Mouse (Mus musculus) kidney, postnatal 0 days (tissue): ENCODE data around the gene Dcakd. TPM values are rescaled to one million over a fixed set of nuclear protein-coding genes. Genes with fewer than 3 reads are reported as not detected.
A peak's percentile ranks its signal among the peaks of the same experiment; 100 is the strongest.

ENCODE experiments used
- ATAC-seq: fragments of 200-750 bp; cut with Nextera tagmentation; replicated peaks from 2 replicates; pipeline ENCODE4 v1.8.0; 2017; ENCODE audit warnings: low read depth, moderate number of reproducible peaks, moderate TSS enrichment, moderate library complexity; ENCODE audit not compliant: low FRiP score
- DNase-seq: peaks from one replicate; pipeline ENCODE4 v3.0.0-alpha.2; 2016; ENCODE audit warnings: low spot score
- H3K27ac ChIP-seq: fragments of 300-500 bp; sonication (generic); 2 replicates; pipeline ENCODE4 v1.5.1; 2014; ENCODE audit warnings: mild to moderate bottlenecking
- H3K27me3 ChIP-seq: fragments of 300-500 bp; sonication (generic); 2 replicates; pipeline ENCODE4 v1.6.1; 2014; ENCODE audit warnings: low read length, mixed read lengths; ENCODE audit not compliant: insufficient read depth
- H3K36me3 ChIP-seq: fragments of 300-500 bp; sonication (generic); 2 replicates; pipeline ENCODE4 v1.6.1; 2014; ENCODE audit warnings: low read length, mixed read lengths; ENCODE audit not compliant: insufficient read depth
- H3K4me1 ChIP-seq: fragments of 300-500 bp; sonication (generic); replicated peaks from 2 replicates; pipeline ENCODE4 v1.6.1; 2014; ENCODE audit warnings: antibody characterized with exemption, low read length, mixed read lengths; ENCODE audit not compliant: insufficient read depth
- H3K4me2 ChIP-seq: fragments of 300-500 bp; sonication (generic); 2 replicates; pipeline ENCODE4 v1.6.1; 2014; ENCODE audit warnings: mild to moderate bottlenecking, low read length, moderate library complexity, mixed read lengths
- H3K4me3 ChIP-seq: fragments of 300-500 bp; sonication (generic); replicated peaks from 2 replicates; pipeline ENCODE4 v1.5.1; 2014; ENCODE audit warnings: low read depth, low read length
- H3K9ac ChIP-seq: fragments of 300-500 bp; sonication (generic); 2 replicates; pipeline ENCODE4 v1.6.1; 2014; ENCODE audit warnings: low read depth, low read length
- H3K9me3 ChIP-seq: fragments of 300-500 bp; sonication (generic); replicated peaks from 2 replicates; pipeline ENCODE4 v1.6.1; 2016; ENCODE audit warnings: low read length, inconsistent platforms, mixed read lengths
- CTCF ChIP-seq: IDR thresholded peaks from 2 replicates; pipeline ENCODE4 v1.5.1; 2016; ENCODE audit warnings: antibody characterized with exemption, low read depth, mild to moderate bottlenecking, moderate library complexity
- WGBS: fragments of 180-500 bp; shearing (Covaris S2); extraction: QIAGEN DNeasy Blood & Tissue Kit; methylation state at CpG from one replicate; pipeline ENCODE4 v1.1.7; 2014; 5-methylcytosine and 5-hydroxymethylcytosine counted together
- polyA plus RNA-seq: library from polyadenylated mRNA; unstranded; fragments of >200 nt; fragmentation: Nextera tagmentation; extraction: Ambion mirVana; gene quantifications from 2 replicates; pipeline ENCODE4 v1.2.1, GENCODE M21; 2015

Dcakd gene
- polyA plus RNA-seq, 1 experiment from 2014 or later, result 103 TPM

DNA sequence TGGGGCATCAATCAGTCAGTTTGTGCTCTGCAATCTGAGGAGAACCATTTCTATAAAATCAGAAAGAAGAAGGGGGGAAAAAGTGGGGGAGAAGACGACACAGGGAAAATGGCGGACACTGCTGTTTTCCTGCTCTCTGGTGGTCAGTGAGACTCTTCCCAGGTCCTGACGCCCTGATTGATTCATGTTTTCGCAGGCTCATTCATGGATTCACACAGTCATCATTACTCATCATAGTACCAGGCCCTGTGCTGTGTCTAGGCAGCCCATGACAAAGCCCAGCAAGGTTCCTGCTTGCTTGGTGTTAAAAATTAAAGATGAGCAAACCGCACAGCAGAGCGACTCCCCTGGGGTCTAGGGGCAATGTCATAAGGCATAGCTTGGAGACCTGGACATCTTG, 69.7 kb downstream of the Dcakd start:
- H3K27ac ChIP-seq, result no peak overlapping the region
- no peak for DNase-seq

DNA sequence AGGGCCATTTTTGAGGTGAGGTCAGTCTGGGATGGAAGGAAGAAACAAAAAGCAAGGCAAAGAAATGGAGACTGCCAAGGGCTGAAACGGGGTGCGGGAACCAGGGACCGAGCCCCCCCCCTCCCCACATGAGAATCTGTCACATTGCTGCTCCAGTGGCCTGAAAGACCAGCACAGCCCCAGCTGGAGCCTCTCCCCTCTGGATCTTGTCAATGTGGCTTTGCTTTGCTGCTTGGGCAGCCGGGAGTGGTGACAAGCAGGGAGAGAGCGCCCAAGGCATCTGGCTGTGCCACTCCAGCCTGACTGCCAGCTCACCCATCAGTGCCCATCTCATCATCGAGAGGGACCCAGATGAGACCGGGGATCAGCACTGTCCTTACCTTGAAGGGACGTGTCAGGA, 70.4 kb downstream of the Dcakd start:
- no peak overlapping the region for H3K27ac ChIP-seq
- WGBS, result 87% methylated on average over 8 of the region's 8 CpGs

More for the DNA sequence above, 69.7 kb downstream of the Dcakd start:
- 87% methylated on average over 6 of the region's 6 CpGs for WGBS
- ATAC-seq, result no peak
- Histone ChIP-seq H3K9ac (no peak overlapping the region), H3K4me1 (peaks cover 3% of the 10 kb centered on the region; the same call in 1 of the 2 replicates), H3K36me3 (no peaks in the 10 kb centered on the region), H3K4me2 (no peak overlapping the region), H3K9me3 (no peaks in the 10 kb centered on the region), H3K4me3 (no peak overlapping the region), H3K27me3 (peaks cover 5% of the 10 kb centered on the region; the same call in 1 of the 2 replicates)
- no peak for TF ChIP-seq CTCF

DNA sequence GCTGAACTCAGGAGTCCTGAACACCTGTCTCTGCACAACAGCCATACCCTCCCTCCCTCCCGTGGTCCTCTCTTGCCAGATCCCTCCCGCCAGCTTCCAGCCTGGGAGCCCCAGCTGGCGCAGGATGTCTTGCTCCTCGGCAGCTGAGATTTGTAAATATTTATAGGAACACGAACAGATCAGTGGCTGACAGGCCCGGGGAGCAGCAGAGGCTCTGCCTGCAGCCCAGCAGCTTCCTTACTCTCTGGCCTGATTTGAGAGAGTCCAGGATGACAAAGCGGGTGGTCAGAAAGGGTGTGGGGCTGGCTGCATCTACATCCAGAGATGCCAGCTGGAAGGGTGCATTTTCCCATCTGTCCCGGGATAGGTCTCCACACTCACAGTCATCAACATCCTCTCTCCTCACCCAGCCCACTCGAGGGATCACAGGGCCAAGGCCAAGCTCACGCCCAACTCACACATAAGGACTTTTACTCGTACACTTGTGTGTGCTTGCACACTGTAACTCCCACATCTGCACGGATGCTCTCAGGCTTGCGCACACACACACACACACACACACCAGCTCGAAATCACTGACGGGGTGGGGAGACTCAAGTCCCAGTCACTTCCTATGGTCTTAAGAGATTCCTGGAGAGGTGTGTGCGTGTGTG, 71.0 kb downstream of the Dcakd start:
- DNase-seq (peak; percentile 31), ATAC-seq (no peak)
- H3K27ac ChIP-seq, result no peak overlapping the region
- no peaks in the 10 kb centered on the region for H3K36me3 ChIP-seq
- H3K9me3 ChIP-seq, result no peaks in the 10 kb centered on the region
- no peak for TF ChIP-seq CTCF
- H3K4me2 ChIP-seq, result no peak overlapping the region
- H3K27me3 ChIP-seq, result peaks cover 5% of the 10 kb centered on the region; the same call in 1 of the 2 replicates
- H3K4me3 ChIP-seq, result no peak overlapping the region
- H3K4me1 ChIP-seq, result no peaks in the 10 kb centered on the region
- WGBS, result 52% methylated on average over 16 of the region's 16 CpGs
- no peak overlapping the region for H3K9ac ChIP-seq

More for the DNA sequence above, 70.4 kb downstream of the Dcakd start:
- no peak for TF ChIP-seq CTCF
- Histone ChIP-seq H3K4me2 (no peak overlapping the region), H3K9ac (no peak overlapping the region), H3K4me1 (no peaks in the 10 kb centered on the region), H3K9me3 (no peaks in the 10 kb centered on the region), H3K4me3 (no peak overlapping the region), H3K27me3 (peaks cover 5% of the 10 kb centered on the region; the same call in 1 of the 2 replicates), H3K36me3 (no peaks in the 10 kb centered on the region)
- DNase-seq (no peak), ATAC-seq (no peak)

DNA sequence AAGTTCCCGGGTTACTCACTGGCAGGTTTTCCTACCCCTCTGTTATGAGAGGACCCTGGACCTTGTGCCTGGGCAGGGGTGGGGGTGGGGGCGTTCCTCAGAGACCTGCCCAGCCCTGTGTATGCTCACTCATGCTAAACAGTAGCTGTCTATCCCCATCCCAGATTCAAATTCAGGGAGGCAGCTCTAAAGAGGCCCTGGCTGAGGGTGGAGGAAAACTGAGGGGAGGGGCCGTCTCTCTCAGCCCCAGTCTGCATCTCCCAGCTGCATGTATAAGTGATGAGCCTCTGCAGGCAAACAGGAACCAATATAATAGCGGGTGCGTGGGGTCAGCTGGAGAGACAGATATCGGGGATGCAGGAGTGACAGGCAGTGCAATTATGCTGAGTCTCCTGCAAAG, 75.2 kb downstream of the Dcakd start:
- DNase-seq (no peak), ATAC-seq (peak; percentile 52; the same call in 1 of the 2 replicates)
- Histone ChIP-seq H3K4me1 (peaks cover 3% of the 10 kb centered on the region; the same call in 1 of the 2 replicates), H3K27me3 (peaks cover 14% of the 10 kb centered on the region; the same call in 1 of the 2 replicates), H3K9ac (no peak overlapping the region), H3K4me3 (no peak overlapping the region), H3K36me3 (no peaks in the 10 kb centered on the region), H3K27ac (no peak overlapping the region), H3K9me3 (no peaks in the 10 kb centered on the region), H3K4me2 (no peak overlapping the region)
- 26% methylated on average over 6 of the region's 6 CpGs for WGBS
- TF ChIP-seq CTCF, result no peak

DNA sequence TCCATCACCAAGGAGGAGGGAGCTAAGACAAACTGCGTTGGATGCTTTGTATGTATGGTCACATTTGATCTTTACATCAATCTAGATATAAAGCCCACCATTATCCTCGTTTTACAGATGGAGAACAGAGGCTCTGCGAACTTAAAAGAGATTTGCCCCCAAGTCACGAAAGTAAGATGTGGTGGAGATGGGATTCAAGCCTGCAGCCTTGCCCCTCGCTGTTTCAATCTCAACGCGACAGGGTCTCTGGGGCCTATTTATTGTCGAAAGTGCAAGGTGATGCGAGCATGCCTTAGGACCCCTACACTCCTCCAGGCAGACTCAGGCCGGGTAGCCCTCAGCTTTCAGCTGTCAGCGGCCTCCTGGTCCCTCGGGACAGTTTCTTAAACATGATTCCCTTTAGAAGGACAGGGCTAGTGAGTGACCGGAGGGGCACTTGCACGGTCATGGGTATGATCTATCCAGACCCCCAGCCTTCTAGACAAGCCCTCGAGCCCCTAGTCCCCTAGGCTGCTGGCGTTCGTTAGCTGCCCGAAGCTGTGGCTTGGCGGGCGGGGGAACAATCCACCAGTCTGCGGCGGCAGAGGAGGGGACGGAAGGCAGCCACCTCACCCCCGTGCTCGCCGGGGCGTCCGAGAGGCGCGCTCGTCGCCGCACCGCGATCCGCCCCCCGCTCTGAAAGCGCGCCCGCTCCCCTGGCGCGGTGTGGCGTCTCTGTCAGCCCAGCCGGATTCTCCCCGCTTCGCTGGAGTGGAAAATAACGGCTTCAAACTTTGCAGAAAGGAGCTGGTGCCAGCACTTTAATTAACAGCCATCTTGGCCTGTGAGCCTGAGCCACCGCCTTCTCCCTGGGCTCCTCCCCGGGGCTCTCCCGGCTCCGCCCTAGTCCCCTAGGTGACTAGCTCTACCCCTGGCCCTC, 79.8 kb downstream of the Dcakd start:
- TF ChIP-seq CTCF, result no peak
- Histone ChIP-seq H3K9ac (peak overlapping the region; percentile 60), H3K9me3 (no peaks in the 10 kb centered on the region), H3K27ac (no peak overlapping the region; the same call in 1 of the 2 replicates), H3K36me3 (no peaks in the 10 kb centered on the region), H3K27me3 (peaks cover 40% of the 10 kb centered on the region), H3K4me1 (peaks cover 14% of the 10 kb centered on the region), H3K4me3 (peak overlapping the region; percentile 49), H3K4me2 (peak overlapping the region; percentile 90)
- 2% methylated on average over 51 of the region's 51 CpGs for WGBS
- DNase-seq (peak; percentile 72), ATAC-seq (peak; percentile 47; the same call in 1 of the 2 replicates)

DNA sequence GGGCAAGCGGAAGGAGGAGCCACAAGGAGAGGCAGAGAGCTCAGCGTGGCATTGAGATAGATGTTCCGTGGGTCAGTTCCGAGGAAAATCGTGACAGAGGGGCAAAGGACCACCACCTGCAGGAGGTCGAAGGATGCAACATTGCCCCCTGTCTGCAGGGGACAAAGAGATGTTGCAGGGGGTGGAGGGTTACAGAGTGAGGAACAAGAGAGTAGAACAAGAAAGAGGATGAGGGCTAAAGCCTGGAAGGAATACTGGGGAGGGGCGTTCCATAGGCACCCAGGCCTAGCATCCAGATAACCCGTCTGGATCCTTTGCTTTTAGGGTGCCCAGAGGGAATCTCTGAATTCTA, 81.2 kb downstream of the Dcakd start:
- Histone ChIP-seq H3K4me2 (peak overlapping the region; percentile 56), H3K27me3 (peaks cover 44% of the 10 kb centered on the region), H3K9ac (no peak overlapping the region), H3K4me3 (peak overlapping the region; percentile 24), H3K4me1 (peaks cover 14% of the 10 kb centered on the region), H3K9me3 (no peaks in the 10 kb centered on the region), H3K27ac (no peak overlapping the region), H3K36me3 (no peaks in the 10 kb centered on the region)
- TF ChIP-seq CTCF, result peak; percentile 34; the same call in 1 of the 2 replicates
- 15% methylated on average over 8 of the region's 8 CpGs for WGBS
- DNase-seq (no peak), ATAC-seq (no peak)
